Mouse (Mus musculus): ENCODE data around the gene Rcor1. TPM values are rescaled to one million over a fixed set of nuclear protein-coding genes. Genes with fewer than 3 reads are reported as not detected.
A peak's percentile ranks its signal among the peaks of the same experiment; 100 is the strongest.

Gene Rcor1
- total RNA-seq, 1 experiment from 2014 or later, result 12.4 TPM

GRCm38 (mm10) chr12:111151422-111152156 lies 112.4 kb downstream of the Rcor1 start:
- ATAC-seq (replicated peaks; ENCODE audit: insufficient number of reproducible peaks, low FRiP score, low TSS enrichment, poor library complexity, severe bottlenecking), result no peak

GRCm38 (mm10) chr12:111152579-111152978 lies 113.4 kb downstream of the Rcor1 start:
- no peak for ATAC-seq (replicated peaks; ENCODE audit: insufficient number of reproducible peaks, low FRiP score, low TSS enrichment, poor library complexity, severe bottlenecking)

- ATAC-seq (replicated peaks; ENCODE audit: insufficient number of reproducible peaks, low FRiP score, low TSS enrichment, poor library complexity, severe bottlenecking), result no peak
These were observed 114.0 kb downstream of the Rcor1 start for GRCm38 (mm10) chr12:111152981-111153710.

GRCm38 (mm10) chr12:111153946-111154345 lies 114.8 kb downstream of the Rcor1 start:
- no peak for ATAC-seq (replicated peaks; ENCODE audit: insufficient number of reproducible peaks, low FRiP score, low TSS enrichment, poor library complexity, severe bottlenecking)

GRCm38 (mm10) chr12:111154641-111155040 lies 115.5 kb downstream of the Rcor1 start:
- no peak for ATAC-seq (replicated peaks; ENCODE audit: insufficient number of reproducible peaks, low FRiP score, low TSS enrichment, poor library complexity, severe bottlenecking)

- ATAC-seq (replicated peaks; ENCODE audit: insufficient number of reproducible peaks, low FRiP score, low TSS enrichment, poor library complexity, severe bottlenecking), result no peak
These were observed 116.6 kb downstream of the Rcor1 start for GRCm38 (mm10) chr12:111155756-111156155.

- peak; percentile 79 for ATAC-seq (replicated peaks; ENCODE audit: insufficient number of reproducible peaks, low FRiP score, low TSS enrichment, poor library complexity, severe bottlenecking)
These were observed 120.7 kb downstream of the Rcor1 start for GRCm38 (mm10) chr12:111159659-111160428.

- ATAC-seq (replicated peaks; ENCODE audit: insufficient number of reproducible peaks, low FRiP score, low TSS enrichment, poor library complexity, severe bottlenecking), result no peak
These were observed 121.7 kb downstream of the Rcor1 start for GRCm38 (mm10) chr12:111160871-111161270.

- ATAC-seq (replicated peaks; ENCODE audit: insufficient number of reproducible peaks, low FRiP score, low TSS enrichment, poor library complexity, severe bottlenecking), result no peak
These were observed 122.8 kb downstream of the Rcor1 start for GRCm38 (mm10) chr12:111161943-111162311.

GRCm38 (mm10) chr12:111162312-111163061 lies 123.3 kb downstream of the Rcor1 start:
- no peak for ATAC-seq (replicated peaks; ENCODE audit: insufficient number of reproducible peaks, low FRiP score, low TSS enrichment, poor library complexity, severe bottlenecking)

GRCm38 (mm10) chr12:111164310-111164751 lies 125.2 kb downstream of the Rcor1 start:
- peak; percentile 47 for ATAC-seq (replicated peaks; ENCODE audit: insufficient number of reproducible peaks, low FRiP score, low TSS enrichment, poor library complexity, severe bottlenecking)

GRCm38 (mm10) chr12:111165146-111165812 lies 126.1 kb downstream of the Rcor1 start:
- ATAC-seq (replicated peaks; ENCODE audit: insufficient number of reproducible peaks, low FRiP score, low TSS enrichment, poor library complexity, severe bottlenecking), result peak; percentile 22; the same call in 1 of the 2 replicates

Other genes with a start within 250 kb of the Rcor1 start
- 0.10 to 0.32 TPM in 2 of 3 replicates, not detected in the other for gene Mok, start 198.4 kb upstream of the Rcor1 start, total RNA-seq (2017)
- gene Zfp839, start 189.1 kb upstream of the Rcor1 start, total RNA-seq (2017), result 6.5 to 11.1 TPM (median 9.0 TPM) in 3 replicates
- gene Cinp, start 150.2 kb upstream of the Rcor1 start, total RNA-seq (2017), result 22.7 to 35.9 TPM (median 27.8 TPM) in 3 replicates
- 3.7 to 4.9 TPM (median 3.8 TPM) in 3 replicates for gene Tecpr2, start 150.1 kb upstream of the Rcor1 start, total RNA-seq (2017)
- 3.8 to 5.8 TPM (median 5.5 TPM) in 3 replicates for gene Ankrd9, start 60.3 kb upstream of the Rcor1 start, total RNA-seq (2017)
- gene Traf3, start 127.0 kb downstream of the Rcor1 start, total RNA-seq (2017), result 40.4 to 58.6 TPM (median 41.0 TPM) in 3 replicates
- 1.2 TPM in 1 of 3 replicates, not detected in the others for gene 4930595D18Rik, start 145.1 kb downstream of the Rcor1 start, total RNA-seq (2017)
- 1.2 TPM in 1 of 3 replicates, not detected in the others for gene Amn, start 231.7 kb downstream of the Rcor1 start, total RNA-seq (2017)